Mouse (Mus musculus) heart, embryonic 12.5 days (tissue): ENCODE results near the gene Spcs3. TPM values are rescaled to one million over a fixed set of nuclear protein-coding genes. Genes with fewer than 3 reads are reported as not detected.

Experiments
- ATAC-seq: fragments of 200-750 bp; cut with Nextera tagmentation; 2 replicates; pipeline ENCODE4 v1.8.0; 2017; ENCODE audit warnings: moderate TSS enrichment, moderate library complexity; ENCODE audit not compliant: insufficient number of reproducible peaks, low FRiP score
- H3K27ac ChIP-seq: fragments of 300-500 bp; sonication (generic); 2 replicates; pipeline ENCODE4 v1.5.1; 2016; ENCODE audit warnings: mild to moderate bottlenecking, moderate library complexity; ENCODE audit not compliant: poor library complexity, severe bottlenecking
- H3K27me3 ChIP-seq: fragments of 300-500 bp; sonication (generic); replicated peaks from 2 replicates; pipeline ENCODE4 v1.6.1; 2016; ENCODE audit warnings: mild to moderate bottlenecking, moderate library complexity
- H3K36me3 ChIP-seq: fragments of 300-500 bp; sonication (generic); 2 replicates; pipeline ENCODE4 v1.6.1; 2016; ENCODE audit warnings: mild to moderate bottlenecking, moderate library complexity
- H3K4me1 ChIP-seq: fragments of 300-500 bp; sonication (generic); replicated peaks from 2 replicates; pipeline ENCODE4 v1.6.1; 2016; ENCODE audit warnings: mild to moderate bottlenecking
- H3K4me2 ChIP-seq: fragments of 300-500 bp; sonication (generic); 2 replicates; pipeline ENCODE4 v1.6.1; 2016; ENCODE audit warnings: mild to moderate bottlenecking, moderate library complexity
- H3K4me3 ChIP-seq: fragments of 300-500 bp; sonication (generic); 2 replicates; pipeline ENCODE4 v1.5.1; 2016; ENCODE audit warnings: mild to moderate bottlenecking
- H3K9ac ChIP-seq: fragments of 300-500 bp; sonication (generic); 2 replicates; pipeline ENCODE4 v1.6.1; 2016; ENCODE audit warnings: mild to moderate bottlenecking, moderate library complexity
- H3K9me3 ChIP-seq: fragments of 300-500 bp; sonication (generic); replicated peaks from 2 replicates; pipeline ENCODE4 v1.6.1; 2016; ENCODE audit warnings: mild to moderate bottlenecking, moderate library complexity
- WGBS: fragments of 180-500 bp; shearing (Covaris S2); methylation state at CpG from one replicate; pipeline ENCODE4 v1.1.7; 2016; 5-methylcytosine and 5-hydroxymethylcytosine counted together
- polyA plus RNA-seq: library from polyadenylated mRNA; unstranded; fragments of >200 nt; fragmentation: Nextera tagmentation; extraction: Ambion mirVana; gene quantifications from 2 replicates; pipeline ENCODE4 v1.2.1, GENCODE M21; 2016

Spcs3 gene
- polyA plus RNA-seq = 84.1 and 89.5 TPM in 2 replicates

DNA sequence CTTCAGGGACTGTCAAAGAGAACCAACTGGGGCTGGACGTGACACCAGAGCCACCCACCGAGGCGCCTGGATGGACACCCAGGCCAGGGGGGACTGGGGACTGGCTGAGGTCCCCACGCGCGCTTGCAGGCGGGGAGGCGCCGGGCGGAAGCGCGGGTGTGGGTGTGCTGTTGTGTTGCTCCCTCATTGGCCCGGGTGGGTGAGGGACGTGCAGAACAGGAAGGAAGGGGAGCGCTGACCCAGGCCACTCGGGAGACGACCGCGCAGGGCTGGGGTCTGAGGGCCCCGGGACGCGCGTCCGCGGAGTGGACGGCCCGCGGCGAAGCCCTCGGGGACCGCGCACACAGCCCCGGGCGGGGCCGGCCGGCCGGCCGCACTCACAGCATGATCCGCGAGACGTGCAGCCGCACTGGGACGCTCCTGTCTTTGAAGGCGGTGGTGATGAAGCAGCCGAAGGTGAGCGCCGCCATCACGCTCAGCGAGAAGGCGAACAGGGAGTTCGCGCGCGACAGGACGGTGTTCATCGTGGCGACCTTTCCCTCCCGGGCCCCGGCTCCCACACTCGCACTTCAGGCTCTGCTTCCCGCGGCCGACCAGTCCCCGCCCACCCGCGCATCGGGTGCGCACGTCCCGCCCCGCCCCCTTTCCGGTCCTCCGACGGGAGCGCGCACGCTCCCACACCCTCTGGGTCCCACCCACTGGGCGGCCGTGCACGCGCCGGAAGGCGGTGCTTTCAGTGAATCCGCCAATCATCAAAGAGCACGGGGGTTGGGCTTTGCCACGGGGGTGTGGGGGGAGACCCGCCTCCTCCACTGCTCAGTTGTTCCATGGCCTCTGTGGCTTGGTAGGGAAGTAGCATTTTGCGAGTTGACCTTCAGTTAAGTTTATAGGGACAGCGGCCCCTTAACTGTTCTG is at the start of gene Spcs3, which contains the start of gene Asb5:
TSS of gene Spcs3 (minus strand) at position 617 of the 915 bp plus-strand sequence.
TSS of gene Asb5 (plus strand) at position 199 of the 915 bp plus-strand sequence.
- H3K9ac ChIP-seq = peak within 1 kb of the TSS; percentile 94
- no peaks in the 10 kb centered on the region for H3K9me3 ChIP-seq
- no peaks in the 10 kb centered on the region for H3K27me3 ChIP-seq
- peak within 1 kb of the TSS; percentile 89 for H3K4me3 ChIP-seq
- WGBS = under 1% methylated on average over 89 of the region's 89 CpGs
- H3K4me2 ChIP-seq = peak within 1 kb of the TSS; percentile 78
- H3K4me1 ChIP-seq = peaks cover 13% of the 10 kb centered on the region; the same call in 1 of the 2 replicates
- H3K27ac ChIP-seq = peak within 1 kb of the TSS; percentile 87
- H3K36me3 ChIP-seq = peaks cover 11% of the 10 kb centered on the region
- peak; percentile 96 for ATAC-seq

DNA sequence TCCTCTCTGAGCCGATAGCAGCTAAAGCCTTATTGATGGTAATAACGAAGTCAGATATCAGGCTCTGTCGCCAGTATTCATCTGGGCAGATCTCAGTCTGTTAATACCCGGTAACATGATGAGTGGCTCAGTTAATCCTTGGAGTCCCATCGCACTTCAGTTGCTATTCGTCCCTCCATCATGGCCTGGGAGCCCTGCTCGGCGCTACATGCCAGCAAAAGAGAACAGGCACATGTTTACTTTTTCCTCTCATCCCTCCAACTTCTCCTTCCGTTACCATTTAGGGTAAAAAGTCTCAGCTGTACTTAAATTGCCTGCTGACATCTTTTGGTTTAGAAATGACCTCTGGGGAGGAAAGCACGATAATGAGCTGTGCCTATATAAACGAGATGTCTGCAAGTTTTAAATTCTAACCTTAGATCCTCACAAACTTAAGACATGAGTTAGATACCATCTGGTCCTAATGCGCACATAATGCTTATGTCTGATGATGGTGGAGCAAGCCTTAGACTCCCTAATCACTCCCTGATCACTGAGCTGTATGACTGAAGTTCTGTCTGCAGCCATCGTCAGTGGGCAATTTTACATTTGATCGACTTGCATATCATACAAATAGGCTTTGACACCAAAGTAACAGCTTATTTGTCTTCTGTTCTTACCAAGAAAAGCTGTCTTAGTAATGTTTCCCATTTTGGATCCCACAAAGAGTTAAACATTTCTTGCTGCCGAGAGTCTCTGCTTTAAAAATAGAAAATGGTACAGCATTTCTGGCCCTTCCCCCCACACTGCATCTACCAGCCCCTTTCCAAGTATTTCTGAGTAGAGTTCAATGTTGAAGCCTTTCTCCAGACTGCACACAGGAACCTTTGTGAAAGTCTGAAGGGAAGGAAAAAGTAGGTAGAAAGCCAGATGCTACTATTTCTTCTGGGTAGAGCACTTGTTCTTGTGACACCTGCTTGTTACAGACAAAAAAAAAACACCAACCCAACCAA is 41.1 kb upstream of the Spcs3 start:
- no peaks in the 10 kb centered on the region for H3K36me3 ChIP-seq
- H3K9me3 ChIP-seq = no peaks in the 10 kb centered on the region
- peak overlapping the region; percentile 68 for H3K27ac ChIP-seq
- H3K27me3 ChIP-seq = no peaks in the 10 kb centered on the region
- no peak overlapping the region for H3K4me3 ChIP-seq
- peak overlapping the region; percentile 27 for H3K4me2 ChIP-seq
- WGBS = 64% methylated on average over 15 of the region's 15 CpGs
- peaks cover 7% of the 10 kb centered on the region for H3K4me1 ChIP-seq
- no peak for ATAC-seq
- H3K9ac ChIP-seq = no peak overlapping the region

GRCm38 (mm10) chr8:54567168-54567567 is 37.4 kb upstream of the Spcs3 start:
- H3K4me2 ChIP-seq = no peak overlapping the region
- no peak overlapping the region for H3K4me3 ChIP-seq
- ATAC-seq = no peak
- H3K9ac ChIP-seq = no peak overlapping the region
- 44% methylated on average over 2 of the region's 2 CpGs for WGBS
- no peaks in the 10 kb centered on the region for H3K27me3 ChIP-seq
- H3K9me3 ChIP-seq = no peaks in the 10 kb centered on the region
- H3K36me3 ChIP-seq = no peaks in the 10 kb centered on the region
- H3K27ac ChIP-seq = no peak overlapping the region
- peaks cover 8% of the 10 kb centered on the region for H3K4me1 ChIP-seq

DNA sequence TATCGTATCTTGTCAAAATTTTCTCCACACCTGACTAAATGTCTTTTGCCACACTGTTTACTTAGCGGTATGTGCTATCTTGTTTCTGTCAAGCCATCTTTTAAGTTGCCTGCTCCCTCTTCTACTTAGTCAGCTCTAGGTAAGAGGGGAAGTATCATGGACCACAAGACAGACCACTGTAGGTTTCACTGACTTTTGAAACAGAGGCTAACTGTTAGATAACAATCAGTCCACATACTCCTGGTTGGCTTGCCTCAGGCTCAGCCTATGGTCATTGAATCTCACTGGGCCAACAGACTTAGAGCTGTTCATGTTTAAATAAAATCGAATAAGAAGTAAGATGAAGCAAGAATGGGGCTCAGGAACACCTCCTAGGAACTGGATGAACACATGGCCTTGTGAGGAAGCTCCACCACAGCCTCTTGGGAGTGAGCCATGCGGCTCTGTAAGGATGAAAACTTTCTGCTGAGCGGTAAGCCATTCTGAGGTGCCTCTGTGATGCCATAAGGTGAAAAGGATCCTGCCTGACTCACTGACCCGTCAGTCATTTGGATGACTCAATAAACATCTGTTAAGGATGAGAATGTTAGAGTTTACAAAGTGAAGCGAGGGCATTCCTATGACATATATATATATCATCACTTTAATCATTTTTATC is 35.9 kb upstream of the Spcs3 start:
- H3K27ac ChIP-seq = no peak overlapping the region
- H3K4me1 ChIP-seq = peaks cover 8% of the 10 kb centered on the region
- H3K9ac ChIP-seq = no peak overlapping the region
- H3K4me3 ChIP-seq = no peak overlapping the region
- no peaks in the 10 kb centered on the region for H3K36me3 ChIP-seq
- H3K9me3 ChIP-seq = no peaks in the 10 kb centered on the region
- no peak overlapping the region for H3K4me2 ChIP-seq
- no peaks in the 10 kb centered on the region for H3K27me3 ChIP-seq
- ATAC-seq = no peak
- 78% methylated on average over 7 of the region's 7 CpGs for WGBS

DNA sequence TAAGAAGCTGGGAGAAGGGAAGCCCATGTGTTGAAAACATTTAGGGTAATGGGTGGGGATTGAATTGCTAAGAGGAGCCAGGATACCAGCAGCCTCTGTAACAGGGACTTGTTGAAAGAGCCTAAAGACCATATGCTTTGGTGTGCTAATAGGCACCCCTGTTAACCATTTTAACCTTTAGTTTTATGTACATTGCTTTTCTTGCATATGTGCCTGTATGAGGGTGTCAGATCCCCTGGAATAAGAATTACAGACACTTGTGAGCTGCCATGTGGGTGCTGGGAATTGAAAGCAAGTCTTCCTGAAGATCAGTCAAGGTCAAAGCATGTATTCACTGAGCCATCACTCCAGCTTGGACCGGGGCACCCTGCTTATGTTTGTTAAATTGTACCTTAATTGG is 35.4 kb upstream of the Spcs3 start:
- WGBS = 79% methylated on average over 1 of the region's 1 CpGs
- no peak overlapping the region for H3K9ac ChIP-seq
- no peak overlapping the region for H3K27ac ChIP-seq
- ATAC-seq = no peak
- H3K9me3 ChIP-seq = no peaks in the 10 kb centered on the region
- H3K4me1 ChIP-seq = peaks cover 5% of the 10 kb centered on the region; the same call in 1 of the 2 replicates
- H3K36me3 ChIP-seq = no peaks in the 10 kb centered on the region
- no peaks in the 10 kb centered on the region for H3K27me3 ChIP-seq
- no peak overlapping the region for H3K4me3 ChIP-seq
- H3K4me2 ChIP-seq = no peak overlapping the region

DNA sequence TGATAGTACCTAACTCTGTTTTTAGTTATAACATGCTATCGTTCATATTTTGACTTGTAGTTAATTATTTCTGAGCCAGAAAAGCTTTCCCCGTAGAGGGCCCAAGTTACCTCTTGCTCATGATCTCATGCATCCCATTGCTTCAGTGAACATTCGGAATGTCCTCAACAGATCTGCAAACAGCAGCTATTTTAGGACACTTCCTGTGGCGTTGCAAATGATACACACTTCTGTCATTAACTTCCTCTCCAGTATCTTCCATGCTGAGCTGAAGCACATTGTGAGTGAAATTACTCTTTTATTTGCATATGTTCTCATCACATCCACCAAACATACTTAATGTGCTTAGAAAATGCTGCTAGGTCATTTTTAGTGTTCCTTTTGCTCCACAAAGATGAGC is 32.3 kb upstream of the Spcs3 start:
- H3K27me3 ChIP-seq = no peaks in the 10 kb centered on the region
- peaks cover 5% of the 10 kb centered on the region; the same call in 1 of the 2 replicates for H3K4me1 ChIP-seq
- H3K4me3 ChIP-seq = no peak overlapping the region
- no peak for ATAC-seq
- no peak overlapping the region for H3K9ac ChIP-seq
- H3K4me2 ChIP-seq = no peak overlapping the region
- H3K9me3 ChIP-seq = no peaks in the 10 kb centered on the region
- no peak overlapping the region for H3K27ac ChIP-seq
- WGBS = 41% methylated on average over 4 of the region's 4 CpGs
- H3K36me3 ChIP-seq = no peaks in the 10 kb centered on the region

- Histone ChIP-seq H3K4me2 (no peak overlapping the region), H3K4me3 (no peak overlapping the region), H3K36me3 (no peaks in the 10 kb centered on the region), H3K4me1 (no peaks in the 10 kb centered on the region), H3K9ac (no peak overlapping the region), H3K27me3 (no peaks in the 10 kb centered on the region), H3K9me3 (no peaks in the 10 kb centered on the region), H3K27ac (no peak overlapping the region)
- WGBS = 74% methylated on average over 2 of the region's 2 CpGs
- no peak for ATAC-seq
Observed at GRCm38 (mm10) chr8:54554921-54555320, 25.1 kb upstream of the Spcs3 start.

GRCm38 (mm10) chr8:54550026-54550574 is 20.3 kb upstream of the Spcs3 start:
- H3K4me3 ChIP-seq = no peak overlapping the region
- no peaks in the 10 kb centered on the region for H3K27me3 ChIP-seq
- H3K9ac ChIP-seq = no peak overlapping the region
- WGBS = 88% methylated on average over 12 of the region's 12 CpGs
- no peak overlapping the region for H3K27ac ChIP-seq
- H3K4me2 ChIP-seq = no peak overlapping the region
- H3K36me3 ChIP-seq = no peaks in the 10 kb centered on the region
- no peak for ATAC-seq
- peaks cover 6% of the 10 kb centered on the region; the same call in 1 of the 2 replicates for H3K4me1 ChIP-seq
- H3K9me3 ChIP-seq = no peaks in the 10 kb centered on the region

DNA sequence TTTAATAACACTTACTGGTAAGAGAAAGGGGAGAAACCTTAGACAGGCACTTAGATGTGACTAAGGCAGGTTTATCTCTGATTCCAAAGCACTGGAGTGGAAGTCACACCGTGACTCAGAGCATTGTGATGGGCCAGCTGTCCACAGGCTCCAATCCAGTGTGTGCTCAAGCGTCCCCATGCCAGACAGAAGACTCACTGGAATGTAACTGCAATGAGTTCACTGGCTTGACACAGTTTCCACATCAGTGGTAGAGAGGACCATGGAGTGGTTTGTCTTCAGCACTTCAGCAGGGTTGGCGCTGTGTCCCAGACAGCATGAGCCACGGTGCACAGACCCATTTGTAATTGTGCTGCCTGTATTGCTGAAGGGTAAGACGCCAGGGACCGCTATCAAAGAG is 18.6 kb upstream of the Spcs3 start:
- no peak overlapping the region for H3K9ac ChIP-seq

GRCm38 (mm10) chr8:54541331-54541730 is 11.5 kb upstream of the Spcs3 start:
- no peak for ATAC-seq
- Histone ChIP-seq H3K9ac (no peak overlapping the region), H3K9me3 (no peaks in the 10 kb centered on the region), H3K4me3 (no peak overlapping the region), H3K4me1 (no peaks in the 10 kb centered on the region), H3K27me3 (no peaks in the 10 kb centered on the region), H3K36me3 (peaks cover 6% of the 10 kb centered on the region; the same call in 1 of the 2 replicates), H3K4me2 (no peak overlapping the region), H3K27ac (no peak overlapping the region)
- 72% methylated on average over 1 of the region's 1 CpGs for WGBS

More for the DNA sequence above, 18.6 kb upstream of the Spcs3 start:
- Histone ChIP-seq H3K4me1 (peaks cover 6% of the 10 kb centered on the region; the same call in 1 of the 2 replicates), H3K9me3 (no peaks in the 10 kb centered on the region), H3K27me3 (no peaks in the 10 kb centered on the region), H3K4me3 (no peak overlapping the region), H3K36me3 (no peaks in the 10 kb centered on the region), H3K27ac (no peak overlapping the region), H3K4me2 (no peak overlapping the region)
- no peak for ATAC-seq
- WGBS = 55% methylated on average over 6 of the region's 6 CpGs
